10 mouse cellular contexts compared by ENCODE assay signal in the genomic region with DNA sequence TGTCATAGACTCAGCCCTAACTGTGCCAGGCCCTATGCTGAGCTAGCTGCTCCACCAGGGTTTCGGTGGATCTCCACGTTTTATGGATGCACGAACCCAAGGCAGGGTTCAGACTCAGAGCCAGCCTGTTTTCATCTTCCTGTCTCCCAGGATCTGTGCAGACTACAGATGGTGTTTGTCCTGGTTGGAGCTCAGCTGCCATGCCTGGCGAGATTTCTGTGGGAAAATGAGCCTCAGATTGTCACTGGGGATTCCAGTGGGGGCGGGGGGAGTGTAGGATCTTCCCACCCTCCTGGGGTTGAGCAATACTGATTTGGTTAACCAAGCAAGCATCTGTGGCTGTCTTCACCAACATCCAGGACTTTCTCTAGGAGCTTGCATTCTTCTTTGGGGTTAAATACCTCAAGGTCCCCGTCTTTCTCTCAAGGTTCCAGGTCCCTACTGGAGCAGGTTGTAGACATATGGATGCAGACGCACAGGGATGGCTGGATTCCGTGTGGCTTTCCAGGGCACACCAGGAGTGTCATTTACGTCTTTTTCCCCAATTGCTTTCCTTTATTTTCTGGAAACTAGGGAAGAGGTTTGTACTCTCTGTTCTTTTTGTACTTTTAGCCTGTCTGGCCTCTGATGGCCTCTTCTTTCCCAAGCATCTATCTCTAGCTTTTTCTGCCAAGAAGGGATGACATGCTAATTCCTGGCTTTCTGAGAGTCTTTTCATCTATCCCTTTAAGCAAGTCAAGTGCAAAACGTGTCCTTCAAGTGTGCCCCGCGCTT. TPM values are rescaled to one million over a fixed set of nuclear protein-coding genes. Genes with fewer than 3 reads are reported as not detected.
DNase-seq lines count a peak whose midpoint lies in the region; ATAC-seq and TF ChIP-seq lines count a peak whose summit lies in the region.
"Had no signal": no experiment of that assay in that cellular context is flagged by ENCODE, and none has a peak within 500 bp of the region (broad histone marks: within the 10 kb centered on the region; RNA-seq: fewer than 3 reads in every experiment).

No protein-coding gene starts in this region.

- no peaks in the 10 kb centered on the region for H3K27me3 ChIP-seq in intestine, embryonic 16.5 days (replicated peaks; ENCODE audit: control insufficient read depth, insufficient read depth, low read length)
- H3K27me3 ChIP-seq in intestine, postnatal 0 days (replicated peaks; ENCODE audit: control insufficient read depth, insufficient read depth, low read length): no peaks in the 10 kb centered on the region
- H3K27me3 ChIP-seq in hindbrain, embryonic 12.5 days: no peaks in the 10 kb centered on the region
- H3K27me3 ChIP-seq: embryonic facial prominence, embryonic 12.5 days had no signal

- H3K27ac ChIP-seq in intestine, embryonic 16.5 days (ENCODE audit: low read length): no peak overlapping the region
- H3K27ac ChIP-seq in intestine, postnatal 0 days (ENCODE audit: low read depth, low read length): no peak overlapping the region
- no peak overlapping the region for H3K27ac ChIP-seq in hindbrain, embryonic 12.5 days
- H3K27ac ChIP-seq: embryonic facial prominence, embryonic 12.5 days had no signal

- H3K4me1 ChIP-seq in intestine, embryonic 16.5 days (ENCODE audit: control insufficient read depth, insufficient read depth, low read length): no peaks in the 10 kb centered on the region
- H3K4me1 ChIP-seq in intestine, postnatal 0 days (replicated peaks; ENCODE audit: control insufficient read depth, insufficient read depth, low read length): no peaks in the 10 kb centered on the region
- H3K4me1 ChIP-seq in hindbrain, embryonic 12.5 days: 0 out of 2 replicates have a peak, but pooled peaks cover 4% of the 10 kb centered on the region

- 72% methylated on average over 12 of the region's 12 CpGs for WGBS in intestine, embryonic 16.5 days
- WGBS in intestine, postnatal 0 days: 78% methylated on average over 12 of the region's 12 CpGs
- WGBS in hindbrain, embryonic 12.5 days: 80% methylated on average over 12 of the region's 12 CpGs

- no peak overlapping the region for H3K4me2 ChIP-seq in intestine, embryonic 16.5 days (ENCODE audit: low read depth, low read length)
- H3K4me2 ChIP-seq in intestine, postnatal 0 days (replicated peaks; ENCODE audit: low read depth): no peak overlapping the region
- no peak overlapping the region for H3K4me2 ChIP-seq in hindbrain, embryonic 12.5 days (replicated peaks)
- H3K4me2 ChIP-seq: embryonic facial prominence, embryonic 12.5 days; lung, embryonic 14.5 days had no signal

- H3K9me3 ChIP-seq in intestine, embryonic 16.5 days (ENCODE audit: control insufficient read depth, low read length): no peaks in the 10 kb centered on the region
- no peaks in the 10 kb centered on the region for H3K9me3 ChIP-seq in intestine, postnatal 0 days (ENCODE audit: control insufficient read depth)
- H3K9me3 ChIP-seq in hindbrain, embryonic 12.5 days (replicated peaks): no peaks in the 10 kb centered on the region
- H3K9me3 ChIP-seq: embryonic facial prominence, embryonic 12.5 days had no signal

- no peak overlapping the region for H3K9ac ChIP-seq in intestine, embryonic 16.5 days (ENCODE audit: low read depth, low read length)
- no peak overlapping the region for H3K9ac ChIP-seq in intestine, postnatal 0 days (ENCODE audit: low read depth, low read length)
- H3K9ac ChIP-seq in hindbrain, embryonic 12.5 days: no peak overlapping the region
- H3K9ac ChIP-seq: embryonic facial prominence, embryonic 12.5 days; lung, embryonic 14.5 days had no signal

- no peak overlapping the region for H3K4me3 ChIP-seq in intestine, embryonic 16.5 days (ENCODE audit: low read length)
- H3K4me3 ChIP-seq in intestine, postnatal 0 days (ENCODE audit: low read depth, low read length): no peak overlapping the region
- H3K4me3 ChIP-seq in hindbrain, embryonic 12.5 days: no peak overlapping the region
- H3K4me3 ChIP-seq: embryonic facial prominence, embryonic 12.5 days had no signal

- 0 out of 2 replicates have a peak, but pooled peaks have one; percentile 31 for ATAC-seq in intestine, embryonic 16.5 days
- ATAC-seq in intestine, postnatal 0 days: no peak
- no peak for ATAC-seq in hindbrain, embryonic 12.5 days (ENCODE audit: low FRiP score)

- peak; percentile 55 for DNase-seq in brain, adult 2 months (ENCODE audit: low read depth, low spot score)
- DNase-seq in gastrocnemius, adult 8-10 months (ENCODE audit: low spot score in 2 of 2): peak; percentile 67 to 73
- DNase-seq in layer of hippocampus, postnatal 25 days (ENCODE audit: extremely low spot score in 1 of 2, low spot score in 1 of 2): peak; percentile 14 to 28
- DNase-seq in c-Kit-positive CD71-positive TER-119-positive erythroid progenitor cells, embryonic 14.5 days (ENCODE audit: low spot score): no peak
- no peak for DNase-seq in ovary, postnatal 10 days (ENCODE audit: low spot score)
- DNase-seq: lung, embryonic 14.5 days had no signal

- H3K36me3 ChIP-seq in intestine, embryonic 16.5 days (ENCODE audit: control insufficient read depth, insufficient read depth, low read length): no peaks in the 10 kb centered on the region
- H3K36me3 ChIP-seq in intestine, postnatal 0 days (ENCODE audit: control insufficient read depth, insufficient read depth): no peaks in the 10 kb centered on the region
- no peaks in the 10 kb centered on the region for H3K36me3 ChIP-seq in hindbrain, embryonic 12.5 days
- H3K36me3 ChIP-seq: embryonic facial prominence, embryonic 12.5 days had no signal

- TF ChIP-seq CTCF in intestine, postnatal 0 days (IDR thresholded peaks at IDR 0.05; ENCODE audit: low read depth): no peak

RNA-seq across cellular contexts. Expression of gene Ltbp1, which starts 22.2 kb away (rescaled TPM):
- 12.2 and 13.6 TPM in 2 replicates for polyA plus RNA-seq in intestine, embryonic 16.5 days (2015; fragmentation: Nextera tagmentation; extraction: Ambion mirVana)
- polyA plus RNA-seq in intestine, postnatal 0 days (2015; fragmentation: Nextera tagmentation; extraction: Ambion mirVana): 8.1 and 8.5 TPM in 2 replicates
- total RNA-seq in gastrocnemius, adult 8-10 months (2022): 1 to 10 TPM; 4.7 to 9.1 (median 6.5) TPM
- 1 to 10 TPM; 7.7 to 7.8 TPM for total RNA-seq in layer of hippocampus, postnatal 25 days (2021)
- 11.3 and 12.0 TPM in 2 replicates for polyA plus RNA-seq in hindbrain, embryonic 12.5 days (2016; fragmentation: Nextera tagmentation; extraction: Ambion mirVana)

Comparison
In these comparisons a context has a peak if more than half of its experiments do, and no peak if none do; other contexts are left out.
1. DNase-seq: peak in brain, adult 2 months (single experiment), gastrocnemius, adult 8-10 months (2 of 2) and layer of hippocampus, postnatal 25 days (2 of 2); none in c-Kit-positive CD71-positive TER-119-positive erythroid progenitor cells, embryonic 14.5 days (single experiment) and ovary, postnatal 10 days (single experiment).